Mouse (Mus musculus): Measurements from ENCODE around the gene Nmnat2. TPM values are rescaled to one million over a fixed set of nuclear protein-coding genes. Genes with fewer than 3 reads are reported as not detected.

Gene Nmnat2
- total RNA-seq, 2 experiments from 2014 or later: 4.2 to 4.5 TPM

DNA sequence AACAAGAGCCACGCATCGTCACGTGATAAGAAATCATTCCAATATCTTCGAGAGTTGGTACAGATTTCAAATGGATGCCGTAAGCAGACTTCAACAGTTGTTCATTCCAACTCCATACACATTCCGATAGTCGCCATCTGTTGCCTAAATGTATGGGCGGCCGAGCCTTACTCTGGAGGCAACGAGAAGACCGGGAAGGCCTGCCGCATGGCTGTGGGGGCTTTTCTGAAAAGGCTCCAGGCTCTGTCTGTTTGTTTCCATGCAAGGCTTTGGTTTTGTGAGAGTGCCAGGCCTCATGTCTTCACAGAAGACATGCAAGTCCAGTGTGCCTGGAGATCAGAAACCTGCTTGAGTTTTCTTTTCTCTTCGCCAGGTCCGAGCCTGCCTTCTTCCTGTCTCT is 28.6 kb downstream of the Nmnat2 start:
- no peak for DNase-seq (ENCODE audit: low spot score in 2 of 2)

DNA sequence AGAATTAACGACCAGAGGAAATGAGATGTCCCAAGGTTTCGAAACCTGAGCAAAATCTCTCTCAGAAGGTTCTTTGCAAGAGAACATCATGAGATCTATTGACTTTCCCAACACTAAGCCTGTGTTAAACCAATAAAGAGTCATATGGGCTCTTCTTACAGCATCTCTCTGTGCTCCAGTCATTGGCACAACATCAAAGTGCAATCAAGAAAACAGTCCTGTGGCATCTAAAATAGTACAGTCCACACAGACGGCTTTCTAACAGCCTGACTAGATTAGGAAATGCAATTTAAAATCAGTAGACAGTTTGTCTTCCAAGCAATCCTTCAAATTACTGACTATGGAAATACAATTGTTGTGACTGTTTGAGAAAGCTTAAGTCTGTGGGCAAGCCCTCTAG is 32.2 kb downstream of the Nmnat2 start:
- DNase-seq (ENCODE audit: low spot score in 2 of 2): no peak

DNA sequence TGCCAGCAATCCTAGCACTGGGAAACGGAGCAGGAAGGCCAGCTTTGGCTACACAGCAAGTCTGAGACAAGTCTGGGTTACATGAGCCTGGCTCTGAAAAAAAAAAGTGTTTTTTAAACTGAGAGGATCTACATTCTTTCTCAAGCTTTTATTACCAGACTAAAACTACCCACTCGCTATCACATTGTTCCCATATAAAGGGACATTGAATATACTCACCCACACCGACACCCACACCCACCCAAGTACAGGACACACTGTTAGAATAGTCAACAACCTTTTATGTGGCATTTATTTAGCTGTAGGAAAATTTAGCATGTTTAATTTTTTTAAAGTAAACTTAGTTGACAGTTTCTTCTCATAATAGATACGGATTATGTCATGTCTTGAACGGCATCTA is 35.3 kb downstream of the Nmnat2 start:
- no peak for DNase-seq (ENCODE audit: low spot score in 2 of 2)

DNA sequence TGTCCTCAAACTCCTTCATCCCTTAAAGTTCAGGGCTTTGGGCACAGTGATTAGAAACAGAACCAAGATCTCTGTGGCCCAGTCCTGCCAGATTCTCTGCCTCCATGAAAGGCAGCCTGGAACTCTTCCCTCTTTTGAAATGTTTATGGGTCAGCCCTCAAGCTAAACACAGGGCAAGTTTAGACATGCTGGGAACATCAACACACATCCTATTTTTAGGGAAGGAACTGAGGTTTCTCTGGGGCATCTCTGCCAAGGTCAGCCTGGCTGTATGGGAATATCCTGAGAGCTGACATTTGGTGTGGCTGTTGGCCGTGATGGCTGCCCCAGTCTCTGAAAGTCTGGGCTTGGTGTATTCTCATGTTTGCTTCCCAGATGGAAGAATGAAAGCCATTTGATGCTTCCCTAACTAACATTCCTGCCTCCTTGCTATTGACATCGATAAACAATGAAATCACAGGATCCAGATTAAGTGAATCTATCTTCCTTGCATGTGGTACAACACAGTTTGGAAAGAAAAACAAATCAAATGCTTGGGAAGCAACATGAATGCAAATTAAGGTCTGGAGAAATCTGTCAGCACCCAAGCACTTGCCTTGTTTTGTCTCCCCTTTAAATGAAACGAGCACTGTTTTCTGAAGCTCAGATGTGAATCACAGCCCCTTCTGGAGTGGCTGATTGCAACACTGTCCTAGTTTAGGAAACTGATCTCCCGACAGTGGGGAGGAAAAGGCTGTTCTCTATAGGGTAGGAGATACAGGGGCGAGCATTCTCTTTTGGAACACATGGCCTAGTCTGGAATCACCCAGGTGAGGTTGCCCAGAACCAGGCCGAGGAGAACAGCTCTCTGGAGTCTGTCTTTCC is 37.7 kb downstream of the Nmnat2 start:
- DNase-seq (ENCODE audit: low spot score in 2 of 2): no peak

DNA sequence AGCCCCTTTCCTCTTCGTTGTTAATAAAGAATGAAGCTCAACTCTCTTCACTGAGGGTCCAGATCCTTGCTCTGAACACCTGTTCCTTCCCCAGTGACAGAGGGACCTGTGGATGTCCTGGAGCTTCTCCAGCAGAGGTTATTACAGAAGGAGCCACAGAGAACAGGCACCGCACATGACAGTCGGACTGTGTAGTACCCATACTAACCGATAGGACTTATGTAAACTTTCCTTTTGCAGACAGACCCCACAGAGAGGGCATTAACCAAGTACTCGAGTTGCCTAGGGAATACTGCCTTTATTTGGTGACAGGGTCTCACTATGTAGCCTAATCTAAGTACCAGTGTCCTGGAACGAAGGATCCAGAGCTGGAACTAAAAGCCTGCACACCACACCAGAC is 39.0 kb downstream of the Nmnat2 start:
- DNase-seq (ENCODE audit: low spot score in 2 of 2): no peak

DNA sequence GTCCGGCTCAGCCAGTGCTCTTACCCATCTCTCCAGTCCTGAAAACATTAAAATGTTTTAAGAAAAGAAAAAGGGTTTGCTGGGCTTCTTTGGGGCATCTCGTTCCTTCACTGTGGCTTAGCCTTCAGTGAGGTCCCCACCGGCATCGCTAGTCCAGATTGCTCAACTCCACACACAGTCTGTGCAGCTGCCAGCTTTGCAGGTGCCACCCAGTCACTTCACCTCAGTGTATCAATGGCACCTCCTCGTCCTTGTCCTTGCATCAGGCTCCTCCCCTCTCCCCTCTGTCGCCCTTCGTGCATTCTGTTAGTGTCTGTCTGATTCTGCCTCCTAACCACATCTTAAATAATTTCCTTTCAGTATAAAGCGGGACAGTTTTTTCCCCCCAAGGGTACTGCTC is 45.2 kb downstream of the Nmnat2 start:
- DNase-seq (ENCODE audit: low spot score in 2 of 2): no peak

DNA sequence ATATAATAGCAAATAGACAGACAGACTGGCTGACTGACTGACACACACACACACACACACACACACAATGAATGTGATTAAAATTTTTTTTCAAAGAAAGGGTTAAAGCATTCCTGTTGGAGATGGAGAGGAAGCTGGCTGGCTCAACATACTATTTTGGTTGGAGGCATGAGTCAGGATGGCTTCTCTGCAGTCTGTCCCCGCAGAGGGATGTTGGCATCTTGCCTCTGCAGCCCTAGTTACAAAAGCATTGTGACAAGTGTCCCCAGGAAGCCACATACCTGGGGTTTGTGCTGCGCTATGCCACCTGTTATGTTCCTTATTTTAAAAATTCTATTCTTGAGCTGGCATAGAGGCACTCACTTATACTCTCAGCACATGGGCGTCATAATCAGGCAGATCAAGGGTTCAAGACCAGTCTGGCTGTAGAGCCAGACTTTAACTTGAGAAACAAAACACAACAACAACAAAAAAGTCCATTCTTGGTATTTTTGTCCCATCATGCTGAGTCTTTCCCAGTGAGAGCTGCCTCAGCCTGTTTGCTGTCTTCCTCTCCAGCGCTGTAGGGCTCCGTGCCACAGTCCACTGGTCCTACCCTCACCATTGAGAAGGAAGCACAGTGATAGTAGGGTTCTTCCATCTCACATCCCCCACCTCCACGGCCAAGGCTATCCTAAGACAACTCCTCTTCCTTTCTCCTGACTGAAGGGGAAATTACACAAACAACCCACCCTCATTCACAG is 45.9 kb downstream of the Nmnat2 start:
- DNase-seq (ENCODE audit: low spot score in 2 of 2): no peak

DNA sequence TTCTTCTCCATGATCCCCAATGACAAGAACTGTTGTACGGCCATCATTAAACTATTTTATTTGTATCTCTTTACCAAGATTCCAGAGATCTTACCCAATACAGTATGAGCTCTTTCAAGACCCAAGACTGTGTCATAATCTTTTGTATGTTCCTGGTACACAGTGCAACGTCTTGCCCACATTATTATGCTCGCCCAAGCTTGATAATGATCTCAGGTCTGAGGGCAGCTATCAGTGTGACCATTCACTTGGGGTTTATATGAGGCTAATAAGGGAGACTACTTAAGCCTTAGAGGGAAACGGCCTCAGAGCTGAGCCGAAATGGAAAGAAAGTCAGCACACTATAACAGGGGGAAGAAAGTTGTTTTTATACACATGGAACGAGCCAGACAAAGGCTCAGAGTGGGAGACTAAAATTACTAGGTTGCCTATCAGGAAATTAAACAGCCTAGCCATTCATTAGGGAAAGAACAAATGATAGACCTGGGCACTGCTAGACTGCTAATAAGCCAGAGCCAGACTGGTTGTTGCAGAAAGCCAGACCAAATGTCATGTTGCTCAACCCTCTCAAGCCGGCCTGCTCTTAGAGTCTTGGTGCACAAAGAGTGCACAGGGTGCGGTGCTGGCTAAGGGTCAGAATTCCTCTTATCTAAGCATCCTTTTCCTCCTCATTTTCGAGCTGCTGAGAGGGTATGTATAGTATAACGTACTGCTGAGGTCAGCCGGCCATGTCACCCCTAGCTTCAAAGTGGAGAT is 47.7 kb downstream of the Nmnat2 start:
- no peak for DNase-seq (ENCODE audit: low spot score in 2 of 2)

DNA sequence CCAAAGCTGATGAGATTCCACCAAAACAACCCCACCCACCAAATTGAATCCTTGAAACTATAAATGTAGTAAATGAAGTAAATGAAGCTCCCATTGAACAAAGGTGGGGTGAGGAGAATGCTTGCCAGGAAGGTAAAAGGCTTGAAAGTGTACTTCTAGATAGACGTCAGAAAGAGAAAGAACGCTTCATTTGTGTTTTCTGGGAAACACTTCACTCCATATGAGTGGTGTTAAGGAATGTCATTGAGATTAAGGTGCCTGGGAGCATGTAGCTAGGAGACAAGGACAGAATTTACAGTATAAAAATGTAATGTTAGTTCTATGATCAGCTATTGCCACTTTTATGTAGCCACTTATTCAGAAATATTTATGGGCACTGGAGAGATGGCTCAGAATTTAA is 49.7 kb downstream of the Nmnat2 start:
- no peak for DNase-seq (ENCODE audit: low spot score in 2 of 2)

DNA sequence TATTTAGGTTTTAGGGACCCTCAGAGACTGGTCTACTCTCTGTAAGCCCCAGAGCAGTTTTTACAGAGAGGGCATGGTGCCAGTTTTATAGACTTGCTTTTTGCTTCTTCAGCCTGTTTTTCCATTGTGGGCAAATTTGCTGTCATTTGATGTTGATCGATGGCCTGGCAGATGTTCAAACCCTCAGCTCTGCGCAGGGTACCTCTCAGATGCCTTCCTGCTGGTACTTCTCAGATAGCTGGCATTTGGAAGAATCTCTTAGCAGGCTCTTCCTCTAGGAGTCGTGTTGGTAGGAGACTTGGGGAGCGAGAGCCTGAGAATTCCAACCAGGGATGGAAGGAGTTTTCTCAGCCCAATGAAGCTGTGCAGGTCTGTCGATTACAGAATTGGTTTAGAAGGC is 51.3 kb downstream of the Nmnat2 start:
- no peak for DNase-seq (ENCODE audit: low spot score in 2 of 2)

DNA sequence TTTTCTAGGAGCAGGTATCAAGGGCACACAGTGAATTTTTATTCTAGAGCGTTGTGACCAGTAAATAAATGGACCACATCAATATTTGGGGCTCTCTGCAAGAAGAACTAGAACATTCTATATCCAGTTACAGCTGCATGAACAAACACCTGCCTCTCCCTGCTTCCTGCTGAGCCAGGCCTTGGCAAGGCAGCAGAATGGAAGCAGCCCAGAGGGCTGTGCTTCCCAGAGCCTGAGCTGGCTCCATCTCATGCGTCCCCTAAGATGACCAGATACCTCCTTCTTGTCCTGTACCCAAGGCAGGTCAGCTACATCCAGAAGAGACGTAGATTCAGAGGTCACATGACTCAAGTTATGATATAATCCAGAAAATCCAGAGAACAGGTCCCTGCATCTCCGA is 52.0 kb downstream of the Nmnat2 start:
- DNase-seq (ENCODE audit: low spot score in 2 of 2): no peak

DNA sequence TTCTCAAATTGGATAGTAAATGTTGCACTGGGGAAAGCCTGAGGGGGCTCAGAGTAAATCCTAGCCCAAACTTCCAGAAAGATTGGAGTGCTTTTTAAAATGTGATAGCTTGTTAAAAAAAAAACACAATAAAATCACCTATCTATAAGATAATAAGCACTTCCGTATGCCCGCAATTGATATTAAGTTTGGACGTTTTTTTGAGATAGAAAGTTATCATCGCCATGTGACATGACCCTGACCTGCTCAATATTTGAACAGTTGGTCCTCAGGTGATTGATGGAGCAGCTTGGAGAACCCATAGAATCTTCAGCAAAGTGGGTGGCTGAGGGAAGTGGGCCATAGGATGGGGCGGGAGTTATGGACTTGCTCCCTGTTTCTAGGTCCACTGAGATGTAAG is 52.5 kb downstream of the Nmnat2 start:
- DNase-seq (ENCODE audit: low spot score in 2 of 2): no peak

DNA sequence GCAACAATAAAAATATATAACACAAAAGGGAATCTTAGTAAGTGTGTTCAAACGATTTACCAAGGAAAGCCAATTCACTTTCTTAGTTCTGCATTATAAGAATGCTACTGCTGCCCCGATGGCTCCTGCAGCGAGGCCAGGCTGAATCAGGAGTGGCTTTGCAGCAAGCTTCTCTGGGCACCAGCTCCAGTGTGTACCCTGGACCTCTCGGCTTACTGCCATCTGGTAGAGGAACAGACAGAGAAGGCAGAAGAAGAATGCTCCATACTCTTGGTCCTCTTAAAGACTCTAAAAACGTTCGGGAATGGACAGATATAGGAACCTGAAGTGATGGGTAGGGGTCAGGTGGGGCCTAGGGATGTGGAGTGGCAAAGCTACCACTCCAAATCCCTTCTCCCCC is 53.0 kb downstream of the Nmnat2 start:
- DNase-seq (ENCODE audit: low spot score in 2 of 2): no peak

DNA sequence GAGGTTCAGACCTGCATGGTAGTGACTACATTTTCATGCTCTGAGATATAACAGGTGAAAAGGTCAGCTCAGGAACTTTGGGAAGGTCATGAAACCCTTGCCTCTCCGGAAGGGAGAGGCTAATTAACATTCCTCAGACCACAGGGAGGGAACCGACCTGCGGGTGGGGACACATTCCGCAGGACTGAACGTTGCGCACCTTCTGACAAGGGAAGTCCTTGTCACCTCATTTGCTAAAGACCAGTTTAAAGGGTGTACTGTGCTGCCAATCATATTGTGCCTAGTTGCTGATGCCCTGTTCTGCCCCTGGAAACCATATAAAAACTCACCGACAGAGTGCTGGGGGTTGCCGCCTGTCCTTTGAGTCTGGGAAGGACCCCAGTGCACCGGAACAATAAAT is 54.5 kb downstream of the Nmnat2 start:
- DNase-seq (ENCODE audit: low spot score in 2 of 2): no peak

DNA sequence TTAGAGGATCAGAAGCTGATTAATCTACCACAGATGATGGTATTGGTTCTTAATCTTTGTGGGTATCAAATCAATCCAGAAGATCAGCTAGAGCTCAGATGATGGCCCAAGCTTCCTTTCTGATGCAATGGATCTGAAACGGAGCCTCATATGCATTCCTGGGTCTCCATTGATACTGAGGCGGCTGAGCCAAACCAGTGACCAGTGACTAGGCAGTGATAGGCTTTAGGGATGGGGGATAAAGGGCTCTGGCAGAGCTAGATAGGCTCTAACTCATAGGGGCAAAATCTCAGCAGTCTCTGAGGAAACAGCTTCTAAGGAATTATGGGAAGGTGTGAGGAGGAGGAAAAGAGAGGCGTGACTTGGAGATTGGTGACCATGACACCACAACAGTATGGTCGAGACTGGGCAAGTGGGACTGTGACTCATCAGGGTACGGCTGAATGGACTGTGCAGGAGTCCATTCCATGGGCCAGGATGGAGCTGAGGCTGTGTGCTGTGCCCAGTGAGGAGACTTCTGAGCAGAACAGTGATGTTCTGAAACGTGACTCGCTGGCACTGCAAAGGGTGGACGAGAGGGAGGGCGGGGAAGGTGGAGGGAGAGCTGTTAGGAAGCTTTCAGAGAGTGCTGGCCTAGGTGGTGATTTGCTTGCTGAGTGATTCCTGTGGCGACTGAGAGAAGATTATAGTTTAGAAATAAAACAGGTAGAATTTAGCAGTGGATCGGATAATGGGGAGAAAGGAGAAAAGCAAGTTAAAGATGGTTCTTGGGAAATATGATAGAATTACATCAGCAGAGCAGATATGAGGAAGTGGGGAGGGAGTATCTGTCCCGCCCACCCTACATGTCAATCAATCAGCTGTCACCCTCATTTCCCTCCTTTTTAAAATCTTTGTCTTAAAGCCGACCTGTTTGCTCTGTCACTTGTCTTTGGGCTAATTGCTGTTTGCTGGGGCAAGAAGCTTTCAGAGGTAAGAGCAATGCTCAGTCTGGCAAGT is 55.9 kb downstream of the Nmnat2 start:
- DNase-seq (ENCODE audit: low spot score in 2 of 2): no peak

DNA sequence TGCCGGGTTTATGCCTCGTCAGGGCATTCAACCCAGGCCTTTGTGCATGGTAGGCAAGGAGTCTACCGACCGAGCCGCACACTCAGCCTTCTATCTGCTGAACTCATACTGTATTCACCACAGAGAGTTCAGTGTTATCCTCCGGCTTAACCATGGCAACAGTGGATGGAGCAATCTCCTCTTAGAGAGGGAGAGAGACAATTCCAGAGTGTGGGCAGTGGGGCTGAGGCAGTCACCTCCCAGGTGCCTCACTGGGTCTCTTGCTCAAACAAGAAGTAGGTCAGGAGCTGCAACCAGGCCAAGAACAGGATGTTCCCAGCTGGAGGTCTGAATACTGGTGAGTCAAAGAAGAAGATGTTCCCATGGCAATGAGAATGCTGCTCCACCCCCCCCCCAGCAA is 56.8 kb downstream of the Nmnat2 start:
- DNase-seq (ENCODE audit: low spot score in 2 of 2): no peak

DNA sequence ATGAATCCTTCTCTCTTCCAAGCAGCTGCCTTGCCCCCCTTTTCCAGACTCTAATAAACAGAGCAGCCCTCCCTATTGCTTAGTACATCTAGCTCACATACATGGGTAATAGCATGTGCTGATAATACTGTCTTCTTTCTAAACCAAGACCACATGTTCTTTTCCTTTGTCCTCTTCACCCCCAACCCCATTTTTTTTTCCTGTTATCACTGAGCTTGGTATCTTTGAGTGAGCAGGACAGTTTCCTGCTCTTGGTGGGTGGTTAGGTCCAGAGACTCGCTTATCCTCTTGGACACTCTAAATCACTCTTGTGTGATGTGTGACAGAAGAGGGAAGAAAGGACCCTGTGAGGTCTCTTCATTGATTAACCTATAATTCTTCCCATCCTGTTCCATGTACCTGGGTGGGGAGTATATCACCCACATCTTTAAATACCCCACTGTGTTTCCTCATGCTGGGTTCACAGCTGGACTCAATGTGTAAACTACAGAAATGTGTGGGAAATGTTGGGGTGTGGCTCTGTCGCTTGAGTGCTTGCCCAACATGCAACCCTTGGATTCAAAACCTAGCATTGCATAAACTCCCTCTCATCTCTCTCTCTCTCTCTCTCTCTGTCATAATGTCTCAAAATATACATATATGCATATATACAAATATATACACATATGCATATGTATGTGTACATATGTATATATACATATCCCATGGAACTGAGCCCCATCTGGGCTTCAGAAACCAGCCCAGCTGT is 58.9 kb downstream of the Nmnat2 start:
- DNase-seq (ENCODE audit: low spot score in 2 of 2): no peak

DNA sequence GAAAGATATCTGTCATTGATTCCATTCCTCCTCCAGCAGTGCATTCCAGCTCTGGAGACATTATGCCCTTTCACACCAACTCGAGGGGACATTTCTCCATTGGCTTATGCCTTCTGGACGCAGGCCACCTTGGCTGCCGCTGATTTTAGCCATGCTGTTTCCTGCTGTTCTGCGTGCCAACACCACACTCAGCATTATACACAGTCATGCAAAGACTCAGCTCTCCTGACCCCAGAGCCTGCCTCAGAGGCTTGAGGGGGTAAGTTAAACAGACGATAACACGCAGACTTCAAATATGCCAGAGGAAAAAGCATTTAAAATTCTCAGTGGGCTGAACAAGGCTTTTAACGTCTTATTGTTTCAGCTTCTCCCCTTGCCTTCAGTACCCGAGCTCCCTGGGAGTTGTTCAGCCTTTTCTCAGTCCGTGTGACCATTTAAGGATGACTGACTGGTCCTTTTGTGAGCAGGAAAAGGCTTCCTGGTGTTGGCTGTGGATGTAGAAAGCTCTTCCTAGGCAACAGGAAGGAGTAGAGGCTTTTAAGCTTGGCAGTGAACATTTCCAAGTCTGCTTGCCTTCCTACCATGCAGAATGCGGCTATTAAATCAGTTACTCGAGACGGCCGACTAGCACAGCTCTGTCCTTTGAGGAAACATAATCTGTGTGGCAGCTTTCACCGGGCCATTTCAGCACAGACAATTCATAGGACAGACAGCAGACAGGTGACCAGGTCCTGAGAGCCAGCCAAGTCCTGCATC is 59.8 kb downstream of the Nmnat2 start:
- DNase-seq (ENCODE audit: low spot score in 2 of 2): no peak

DNA sequence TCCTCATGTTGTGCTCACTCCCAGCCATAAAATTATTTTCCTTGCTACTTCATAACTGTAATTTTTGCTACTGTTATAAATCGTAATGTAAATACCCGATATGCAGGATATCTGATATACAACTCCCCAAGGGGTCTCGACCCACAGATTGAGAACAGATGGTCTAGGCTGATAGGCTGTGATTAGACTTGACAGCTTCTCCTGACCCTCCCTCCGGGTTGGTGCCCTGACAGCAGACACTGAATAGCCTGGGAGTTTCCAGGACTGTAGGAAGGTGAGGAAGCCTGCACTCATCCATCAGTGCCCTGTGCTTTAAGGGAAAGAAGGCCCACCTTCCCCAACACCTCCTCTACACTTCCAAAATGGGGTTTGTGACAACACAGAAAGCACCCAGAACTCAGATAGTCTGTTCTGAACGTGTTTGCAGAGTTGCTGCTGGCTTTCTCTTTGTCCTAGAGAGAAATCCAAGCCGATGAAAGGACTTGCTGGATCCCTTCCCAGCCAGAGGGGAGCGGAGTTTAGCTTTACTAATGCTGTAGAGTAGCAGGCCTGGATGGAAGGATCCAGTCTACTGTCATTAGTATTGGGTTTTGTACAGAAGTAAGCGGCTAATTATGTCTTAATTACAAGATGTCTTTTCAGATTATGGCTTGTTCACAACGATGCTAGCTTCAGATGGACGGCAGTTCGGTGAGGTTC is 61.8 kb downstream of the Nmnat2 start:
- DNase-seq (ENCODE audit: low spot score in 2 of 2): no peak

Measured in adrenal gland, postnatal 4 days (tissue).